Mouse (Mus musculus): Measurements from ENCODE around the gene Lsg1.
A peak's percentile ranks its signal among the peaks of the same experiment; 100 is the strongest.

The Lsg1 gene

DNA sequence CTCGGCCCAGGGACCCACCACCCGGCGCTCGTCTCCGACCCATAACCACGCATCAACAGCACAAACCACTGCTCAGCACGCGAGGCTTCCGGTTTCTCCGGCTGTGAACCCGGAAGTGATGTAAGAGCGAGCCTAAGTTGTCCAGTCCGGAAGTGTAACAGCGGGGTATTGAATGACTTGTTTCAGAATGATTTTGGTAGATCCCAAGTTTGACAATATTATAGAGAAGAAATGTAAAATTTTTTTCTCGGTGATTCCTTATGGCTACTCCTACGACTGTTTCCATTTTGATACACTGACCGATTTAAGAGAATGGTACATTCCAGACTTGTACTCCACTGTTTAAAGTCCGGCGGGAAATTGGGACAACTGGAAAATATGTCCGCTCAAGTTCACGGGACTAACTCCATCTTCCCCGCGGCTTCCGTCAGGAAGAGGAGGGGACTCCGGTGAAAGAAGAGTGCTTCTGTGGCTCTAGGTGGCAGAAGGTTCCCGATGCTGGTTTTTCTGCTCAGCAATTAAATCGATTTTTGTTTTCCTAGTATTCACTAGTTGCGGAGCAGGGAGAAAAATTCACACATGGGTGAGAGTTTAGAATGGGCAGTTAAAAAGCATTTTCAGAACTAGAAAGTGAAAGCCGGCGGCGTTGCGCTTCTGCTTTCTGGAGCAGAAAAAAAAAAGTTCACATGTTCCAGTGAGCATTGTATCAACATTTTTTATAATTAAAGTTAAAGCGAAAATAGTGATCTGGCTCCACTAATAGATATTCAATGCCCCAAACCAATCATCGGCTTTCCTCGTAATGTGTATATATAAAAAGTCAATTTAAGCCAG, at the start of gene Lsg1:
Gene Lsg1, minus strand, starts transcription at position 99 of the 834 bp plus-strand sequence.
- peak; percentile 90 for DNase-seq (ENCODE audit: extremely low spot score)

DNA sequence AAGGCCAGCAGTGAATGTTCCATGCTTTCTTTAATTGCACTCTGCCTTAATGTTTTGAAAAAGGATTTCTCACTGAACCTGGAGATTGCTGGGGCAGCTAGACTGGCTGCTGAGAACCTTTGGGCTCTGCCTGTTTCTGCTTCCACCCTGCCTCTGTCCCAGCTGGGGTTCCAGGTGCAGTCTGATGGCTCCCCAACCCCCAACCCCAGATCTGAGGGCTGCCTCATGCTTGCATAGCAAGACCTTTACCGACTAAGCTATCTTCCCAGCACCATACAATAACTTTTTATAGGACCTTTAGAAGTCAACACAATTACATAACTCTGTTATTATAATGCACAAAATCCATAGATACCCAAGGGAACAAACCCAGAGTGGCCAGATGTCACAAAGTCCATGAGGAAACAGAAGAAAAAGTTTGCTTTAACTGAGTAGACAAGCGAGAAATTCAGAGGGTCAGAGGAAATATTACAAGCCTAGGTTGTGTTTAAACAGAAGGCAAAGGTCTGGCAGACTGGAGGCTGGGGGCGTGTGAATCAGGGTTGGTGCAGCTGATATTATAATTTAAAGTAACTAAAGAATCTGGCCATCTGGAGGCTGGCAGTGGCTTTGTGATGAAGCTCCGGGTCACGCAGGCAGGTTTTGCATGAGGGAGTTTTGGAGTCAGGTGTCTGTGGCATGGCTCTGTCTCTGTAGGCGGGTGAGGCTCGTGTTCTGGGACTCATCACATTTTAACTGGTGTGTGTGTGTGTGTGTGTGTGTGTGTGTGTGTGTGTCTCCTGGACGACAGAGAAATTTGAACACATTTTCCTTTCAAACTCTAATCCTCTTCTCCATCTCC, 46.7 kb upstream of the Lsg1 start:
- DNase-seq (ENCODE audit: extremely low spot score), result no peak

DNA sequence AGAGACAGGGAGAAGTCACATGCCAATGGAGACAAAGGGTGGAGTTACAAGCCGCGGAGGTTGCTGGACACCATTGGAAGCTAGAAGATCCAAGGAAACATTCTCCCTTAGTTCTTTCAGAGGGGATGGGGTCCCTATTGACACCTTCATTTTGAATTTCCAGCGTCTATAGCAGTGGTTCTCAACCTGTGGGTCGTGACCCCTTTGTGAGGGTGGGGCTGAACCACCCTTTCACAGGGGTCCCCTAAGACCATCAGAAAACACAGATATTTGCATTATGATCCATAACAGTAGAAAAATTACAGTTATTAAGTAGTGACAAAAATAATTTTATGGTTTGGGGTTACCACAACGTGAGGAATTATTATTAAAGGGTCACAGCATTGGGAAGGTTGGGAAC, 42.1 kb upstream of the Lsg1 start:
- no peak for DNase-seq (ENCODE audit: extremely low spot score)

DNA sequence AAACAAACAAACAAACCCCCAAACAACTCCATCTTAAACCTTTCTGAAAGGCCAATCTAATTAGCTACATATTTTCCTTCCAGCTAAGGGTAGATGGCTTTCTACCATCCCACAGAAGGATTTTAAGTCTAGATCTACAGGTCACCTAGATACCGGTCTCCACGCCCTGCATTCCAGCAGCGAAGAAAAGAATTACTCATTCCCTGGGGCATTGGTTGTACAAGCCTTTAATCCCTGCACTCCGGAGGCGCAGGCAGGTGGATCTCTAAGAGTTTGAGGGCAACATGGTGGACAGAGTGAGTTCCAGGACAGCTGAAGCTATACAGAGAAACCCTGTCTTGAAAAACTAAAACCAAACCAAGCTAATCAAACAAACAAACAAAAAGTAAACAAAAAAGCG, 41.0 kb upstream of the Lsg1 start:
- no peak for DNase-seq (ENCODE audit: extremely low spot score)

DNA sequence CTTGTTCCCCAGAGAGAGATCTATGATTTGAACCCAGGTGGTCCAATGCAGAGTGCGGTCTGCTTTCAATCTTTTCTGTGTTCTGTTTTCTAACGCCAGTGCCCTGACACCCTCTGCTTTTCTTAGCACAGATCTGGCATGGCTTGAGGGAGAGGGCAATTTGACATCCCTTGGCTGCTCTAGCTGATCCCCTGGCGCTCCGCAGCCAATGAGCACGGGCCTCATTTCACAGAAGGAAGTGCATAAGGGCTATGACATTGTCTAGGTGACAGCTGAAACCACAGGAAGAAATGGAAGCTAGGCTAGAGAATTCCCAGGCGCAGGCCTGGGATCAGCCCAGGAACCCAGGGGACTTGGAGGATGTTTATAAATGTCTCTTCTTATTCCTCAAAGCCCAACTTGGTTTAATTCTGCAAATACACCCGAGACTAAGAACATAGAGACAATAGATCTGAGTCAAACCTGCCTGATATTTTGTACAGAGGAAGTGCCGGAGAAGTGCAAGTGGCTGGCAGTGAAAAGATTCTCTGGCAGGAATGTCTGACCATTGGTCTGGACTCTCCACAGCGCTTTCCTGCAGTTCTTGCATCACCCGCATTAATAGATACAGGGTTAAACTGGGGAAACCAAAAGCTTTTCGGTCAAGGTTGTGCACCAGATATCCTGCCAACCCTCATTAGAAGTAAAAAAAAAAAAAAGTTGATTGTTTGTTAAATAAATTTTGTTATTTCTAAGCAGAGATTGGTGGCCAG, 40.4 kb upstream of the Lsg1 start:
- DNase-seq (ENCODE audit: extremely low spot score), result no peak

DNA sequence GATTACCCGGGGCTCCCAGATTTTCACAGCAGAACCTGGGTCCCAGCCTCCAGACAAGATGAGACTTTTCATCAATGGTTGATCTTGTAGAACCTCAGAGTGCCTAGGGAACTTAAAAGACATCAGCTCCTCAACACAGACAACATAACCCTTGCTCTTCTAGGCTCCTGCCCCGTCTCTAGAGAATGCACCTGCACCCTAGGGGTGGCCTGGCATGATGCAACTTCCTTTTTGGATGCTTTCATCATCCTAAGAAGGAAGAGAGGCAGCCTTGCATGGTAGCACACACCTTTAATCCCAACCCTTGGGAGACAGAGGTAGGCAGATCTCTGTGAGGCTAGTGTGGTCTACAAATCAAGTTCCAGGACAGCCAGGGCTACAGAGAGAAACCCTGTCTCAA, 37.2 kb upstream of the Lsg1 start:
- DNase-seq (ENCODE audit: extremely low spot score), result no peak

DNA sequence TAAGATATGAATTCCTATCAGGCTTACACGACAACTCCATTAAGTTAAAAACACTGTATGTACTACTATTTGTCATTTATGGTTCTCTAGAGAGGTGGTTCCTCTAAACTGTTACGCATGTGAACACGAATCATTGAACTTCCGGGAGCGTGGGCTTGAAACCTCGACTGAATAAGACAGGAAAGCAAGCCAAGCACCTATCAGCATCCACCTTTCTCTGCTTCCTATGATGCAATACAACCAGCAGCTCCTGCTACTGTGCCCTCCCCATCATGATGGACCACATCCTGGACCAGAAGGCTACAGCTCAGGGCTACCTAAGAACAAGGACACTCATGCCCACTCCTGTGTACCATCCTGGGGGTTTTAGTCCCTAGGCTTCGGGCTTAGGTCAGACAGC, 36.3 kb upstream of the Lsg1 start:
- DNase-seq (ENCODE audit: extremely low spot score), result no peak

DNA sequence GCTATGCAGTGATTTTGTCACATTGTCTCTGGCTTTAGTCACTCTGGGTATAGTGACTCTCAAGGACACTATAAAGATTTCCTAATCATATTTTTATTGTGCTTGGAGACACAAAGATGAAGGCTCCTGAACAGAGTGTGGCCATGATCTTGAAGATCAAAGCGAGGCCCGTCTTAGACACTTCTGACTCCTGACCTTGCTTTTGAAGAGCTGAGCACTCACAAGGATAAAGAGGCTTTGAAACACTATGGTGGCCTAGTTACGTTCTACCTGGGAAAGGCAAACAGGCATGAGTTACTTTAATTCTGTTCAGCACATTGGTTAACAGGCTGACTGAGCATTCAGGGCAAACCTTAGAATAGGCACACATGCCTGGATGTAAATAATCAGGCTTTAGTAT, 28.9 kb upstream of the Lsg1 start:
- DNase-seq (ENCODE audit: extremely low spot score), result no peak

DNA sequence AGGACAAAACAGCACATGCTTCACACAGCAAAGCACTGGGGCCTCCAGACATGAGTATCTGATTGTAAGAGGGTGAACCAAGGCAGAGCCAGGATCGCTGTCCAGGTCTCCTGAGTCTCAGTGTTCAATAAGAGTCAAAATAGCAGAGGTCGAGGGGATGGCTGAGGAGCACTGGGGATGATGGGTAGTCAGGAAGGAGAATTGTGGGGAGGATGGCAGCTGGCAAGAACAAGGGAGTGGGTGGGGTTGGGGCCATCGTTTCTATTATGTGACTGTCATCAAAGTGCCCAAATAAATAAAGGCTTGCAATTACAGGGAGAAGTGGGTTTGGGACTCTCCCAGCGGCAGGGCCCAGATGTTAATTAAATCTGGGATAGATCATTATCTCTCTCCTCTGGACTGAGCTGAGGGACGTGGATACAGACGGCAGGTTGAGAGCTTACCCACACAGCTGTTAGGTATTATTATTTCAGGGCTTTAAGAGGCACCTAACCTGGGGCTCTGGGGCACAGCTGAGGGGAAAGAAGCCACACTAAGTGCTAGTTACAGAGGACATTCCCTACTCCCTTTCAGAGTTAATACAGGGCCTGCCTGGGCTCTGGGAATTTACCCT, 27.4 kb upstream of the Lsg1 start:
- no peak for DNase-seq (ENCODE audit: extremely low spot score)

DNA sequence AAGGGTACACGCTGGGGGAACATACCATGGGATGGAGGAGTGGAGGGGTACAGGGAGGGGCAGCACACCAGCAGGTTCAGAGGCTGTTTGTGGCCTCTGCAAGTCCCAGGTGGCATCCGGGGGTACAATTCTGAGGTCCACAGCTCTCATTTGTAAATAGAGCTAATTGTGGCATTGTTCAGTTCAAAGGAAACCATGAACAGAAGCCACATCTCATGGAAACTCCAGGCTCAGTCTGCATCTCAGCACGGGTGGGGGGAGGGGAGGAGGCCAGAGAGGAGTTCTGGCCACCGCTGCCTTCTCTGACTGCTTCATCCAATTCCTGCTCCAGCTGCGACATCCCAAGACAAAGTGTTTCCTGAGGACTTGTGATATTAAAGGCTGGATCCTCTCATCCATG, 26.7 kb upstream of the Lsg1 start:
- no peak for DNase-seq (ENCODE audit: extremely low spot score)

DNA sequence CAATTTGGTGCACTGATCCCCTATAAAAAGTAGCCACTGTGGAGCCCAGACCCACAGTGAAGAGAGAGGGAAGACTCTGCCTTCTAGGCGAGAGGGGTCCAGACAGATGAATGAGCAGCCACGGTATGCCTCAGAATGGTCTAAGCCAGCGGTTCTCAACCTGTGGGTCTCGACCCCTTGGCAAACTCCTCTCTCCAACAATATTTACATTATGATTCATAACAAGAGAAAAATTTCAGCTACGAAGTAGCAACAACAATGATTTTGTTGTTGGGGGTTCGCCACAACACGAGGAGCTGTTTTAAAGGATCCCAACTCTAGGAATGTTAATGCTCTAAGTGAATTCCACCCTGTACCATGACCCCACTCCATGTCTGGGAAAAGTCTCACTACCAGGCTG, 25.7 kb upstream of the Lsg1 start:
- DNase-seq (ENCODE audit: extremely low spot score), result no peak

DNA sequence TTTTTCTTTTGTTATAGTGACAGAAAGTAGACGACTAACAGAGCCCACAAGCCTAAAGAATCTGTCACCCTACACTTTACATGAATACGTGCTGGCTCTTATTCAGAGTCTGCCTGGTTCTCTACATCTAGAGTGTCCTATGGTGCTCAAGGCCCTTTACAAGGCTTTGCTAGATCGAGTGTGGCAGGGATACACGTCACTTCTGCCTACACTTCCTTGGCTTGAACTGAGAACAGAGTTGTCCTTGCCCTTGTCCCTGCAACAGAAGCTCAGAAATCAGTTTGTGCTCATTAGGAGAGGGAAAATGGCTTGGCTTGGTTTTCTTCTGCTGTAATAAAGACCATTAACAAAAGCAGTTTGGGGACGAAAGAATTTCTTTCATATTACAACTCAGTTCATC, 23.9 kb upstream of the Lsg1 start:
- no peak for DNase-seq (ENCODE audit: extremely low spot score)

DNA sequence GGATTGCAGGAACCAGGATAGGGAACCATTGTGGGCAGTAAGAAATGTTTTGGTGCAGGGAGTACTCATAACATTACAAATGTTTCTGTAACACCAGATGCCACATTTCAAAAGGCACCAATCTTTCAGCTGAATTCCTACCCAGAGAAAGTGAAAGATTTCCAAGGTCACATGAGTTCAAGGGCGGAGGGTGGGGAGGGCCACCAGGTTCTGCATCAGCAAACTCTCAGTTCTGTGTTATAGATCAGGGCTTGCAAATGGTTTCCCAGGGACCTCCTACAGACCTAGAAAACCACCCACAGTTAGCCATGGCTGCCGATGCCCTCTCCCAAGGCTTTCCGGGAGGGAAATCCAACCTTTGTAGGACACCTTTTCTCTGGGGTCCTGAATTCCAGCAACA, 20.5 kb upstream of the Lsg1 start:
- DNase-seq (ENCODE audit: extremely low spot score), result no peak

DNA sequence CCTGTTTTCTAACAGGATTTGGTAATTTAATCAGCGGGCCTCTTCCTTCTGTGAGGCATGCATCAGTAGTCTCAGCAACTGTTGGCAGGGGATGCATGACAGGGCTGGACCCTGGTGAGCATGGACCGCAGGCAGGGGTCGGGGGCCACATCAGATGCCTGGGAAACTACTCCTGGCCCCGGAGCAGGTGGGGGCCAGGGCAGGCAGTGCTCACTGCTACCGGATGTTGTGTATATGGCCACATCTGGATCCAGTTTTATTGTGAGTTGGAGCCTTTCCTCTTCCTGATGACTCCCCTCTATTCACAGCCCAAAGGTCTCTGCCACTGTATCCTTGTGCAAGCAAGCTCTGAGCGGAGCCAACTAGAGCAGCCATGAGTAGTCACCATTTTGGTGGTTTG, 18.1 kb upstream of the Lsg1 start:
- DNase-seq (ENCODE audit: extremely low spot score), result no peak

DNA sequence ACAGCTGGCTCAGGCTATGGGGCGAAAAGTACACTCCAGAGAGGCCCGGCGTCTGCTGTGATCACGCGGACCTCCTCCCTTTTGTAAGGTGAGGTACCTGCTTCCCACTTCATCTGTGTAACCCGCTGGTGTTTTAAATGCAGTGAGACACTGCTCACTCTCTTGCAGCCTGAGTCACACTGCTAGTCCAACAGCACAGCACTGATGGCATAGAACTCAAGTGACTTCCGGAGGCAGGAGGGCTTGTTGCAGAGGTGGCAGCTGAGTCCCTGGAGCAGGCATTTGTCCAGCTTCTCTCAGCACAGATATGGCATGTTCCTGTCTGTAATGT, 17.4 kb upstream of the Lsg1 start:
- DNase-seq (ENCODE audit: extremely low spot score), result no peak

DNA sequence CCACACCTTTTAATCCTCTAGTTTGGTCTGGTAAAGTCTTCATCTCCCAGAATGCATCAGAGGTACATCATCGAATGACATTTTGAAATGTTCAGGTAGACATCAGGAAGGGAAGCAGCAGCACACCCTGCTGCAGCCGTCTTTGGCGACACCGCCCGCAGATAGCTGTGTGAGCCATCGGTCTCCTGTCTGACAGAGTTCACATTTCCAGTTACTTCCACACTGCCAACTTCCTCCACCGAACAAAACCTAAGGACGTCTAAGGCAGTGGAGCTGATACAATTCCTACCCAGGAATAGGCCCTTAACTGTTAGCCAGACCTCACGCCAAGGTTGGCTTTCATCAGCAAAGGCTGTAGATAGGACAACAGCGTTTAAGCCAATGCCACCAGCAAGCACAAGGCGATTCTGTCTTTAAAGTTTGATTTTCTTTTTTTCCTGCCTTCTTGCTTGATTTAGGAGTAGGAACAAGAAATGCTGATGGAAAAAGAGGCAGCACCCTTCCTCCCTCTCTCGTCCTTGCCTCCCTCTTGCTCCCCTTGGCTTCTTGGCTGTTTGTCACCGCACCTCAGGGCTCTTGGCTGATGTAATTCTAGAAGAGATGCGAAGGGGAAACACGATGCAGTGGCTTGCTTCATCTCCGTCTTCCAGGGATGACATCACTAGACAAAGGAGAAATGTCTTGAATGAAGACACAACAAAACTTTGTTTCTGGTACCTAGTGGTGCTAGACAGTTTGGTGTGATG, 16.8 kb upstream of the Lsg1 start:
- no peak for DNase-seq (ENCODE audit: extremely low spot score)

DNA sequence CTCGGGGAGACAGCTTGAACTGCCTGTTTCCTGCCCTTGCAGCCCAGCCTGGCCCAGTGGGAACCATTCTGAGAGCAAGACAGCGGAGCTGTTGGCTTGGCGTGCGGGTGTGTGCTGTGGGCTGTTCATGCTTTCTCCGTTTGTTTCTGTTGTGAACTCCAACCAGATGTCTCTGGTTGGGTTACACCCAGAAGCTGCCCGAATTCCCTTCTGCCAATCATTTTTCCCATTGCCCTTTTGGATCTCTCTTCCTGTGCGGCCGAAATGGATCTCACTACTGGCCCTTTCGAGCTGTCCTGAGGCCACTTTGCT, 16.1 kb upstream of the Lsg1 start:
- no peak for DNase-seq (ENCODE audit: extremely low spot score)

DNA sequence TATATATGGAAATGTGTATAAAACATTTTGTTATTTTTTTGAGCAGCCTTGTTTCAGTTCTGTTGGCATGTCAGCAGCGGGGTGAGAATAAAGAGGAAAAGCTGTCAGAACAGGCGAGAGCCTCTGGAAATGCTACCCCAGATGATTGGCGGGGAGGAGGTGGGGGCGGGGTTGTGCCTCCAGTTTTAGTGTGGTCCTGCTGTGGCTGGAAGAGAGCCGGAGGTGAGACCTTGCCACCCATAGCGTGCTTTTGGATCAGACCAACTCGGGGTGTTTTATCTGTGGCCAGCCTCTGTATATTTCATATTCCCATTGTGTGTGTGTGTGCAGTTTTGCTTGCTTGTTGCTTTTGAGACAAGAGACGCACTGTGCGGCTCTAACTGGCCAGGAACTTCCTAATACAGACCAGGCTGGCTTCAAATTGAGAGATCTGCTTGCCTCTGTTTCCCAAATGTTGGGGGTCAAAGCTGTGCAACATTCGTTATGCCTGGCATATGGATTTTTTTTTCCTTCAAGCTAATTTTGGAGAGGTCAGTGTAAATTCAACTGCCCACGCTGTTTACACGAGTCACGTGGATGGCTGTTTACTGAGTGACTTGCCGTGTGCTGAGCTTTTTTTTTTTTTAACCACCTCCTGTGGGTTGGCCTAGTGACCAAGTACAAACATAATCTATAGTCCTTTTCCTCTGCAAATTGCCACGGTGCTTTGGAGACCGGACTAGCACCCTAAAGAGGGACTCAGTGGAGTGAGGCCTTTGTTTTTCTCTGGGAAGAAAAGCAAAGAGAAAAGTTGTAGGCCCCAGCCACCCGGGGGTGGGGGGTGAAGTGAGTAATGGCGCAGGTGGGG, 15.5 kb upstream of the Lsg1 start:
- peak; percentile 26 for DNase-seq (ENCODE audit: extremely low spot score)

DNA sequence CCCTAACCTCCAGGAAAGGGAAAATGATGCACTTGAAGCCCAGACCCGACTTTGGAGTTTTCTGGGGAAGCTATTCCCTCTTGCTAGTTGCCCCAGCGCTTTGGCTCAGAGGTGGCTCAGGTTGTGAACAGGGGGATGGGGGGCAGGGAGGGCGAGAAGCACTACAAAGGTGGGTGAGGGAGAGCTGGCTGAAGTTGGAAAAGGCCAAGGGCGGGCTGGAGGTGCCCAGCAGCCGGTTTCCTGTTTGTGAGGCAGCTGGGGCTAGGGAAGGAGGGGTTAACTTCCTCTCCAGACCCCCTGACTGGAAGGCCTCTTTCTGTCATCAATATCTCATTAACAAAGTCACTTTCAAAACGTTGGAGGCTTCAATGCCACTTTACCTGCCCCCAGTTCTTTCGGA, 14.6 kb upstream of the Lsg1 start:
- DNase-seq (ENCODE audit: extremely low spot score), result peak; percentile 43

DNA sequence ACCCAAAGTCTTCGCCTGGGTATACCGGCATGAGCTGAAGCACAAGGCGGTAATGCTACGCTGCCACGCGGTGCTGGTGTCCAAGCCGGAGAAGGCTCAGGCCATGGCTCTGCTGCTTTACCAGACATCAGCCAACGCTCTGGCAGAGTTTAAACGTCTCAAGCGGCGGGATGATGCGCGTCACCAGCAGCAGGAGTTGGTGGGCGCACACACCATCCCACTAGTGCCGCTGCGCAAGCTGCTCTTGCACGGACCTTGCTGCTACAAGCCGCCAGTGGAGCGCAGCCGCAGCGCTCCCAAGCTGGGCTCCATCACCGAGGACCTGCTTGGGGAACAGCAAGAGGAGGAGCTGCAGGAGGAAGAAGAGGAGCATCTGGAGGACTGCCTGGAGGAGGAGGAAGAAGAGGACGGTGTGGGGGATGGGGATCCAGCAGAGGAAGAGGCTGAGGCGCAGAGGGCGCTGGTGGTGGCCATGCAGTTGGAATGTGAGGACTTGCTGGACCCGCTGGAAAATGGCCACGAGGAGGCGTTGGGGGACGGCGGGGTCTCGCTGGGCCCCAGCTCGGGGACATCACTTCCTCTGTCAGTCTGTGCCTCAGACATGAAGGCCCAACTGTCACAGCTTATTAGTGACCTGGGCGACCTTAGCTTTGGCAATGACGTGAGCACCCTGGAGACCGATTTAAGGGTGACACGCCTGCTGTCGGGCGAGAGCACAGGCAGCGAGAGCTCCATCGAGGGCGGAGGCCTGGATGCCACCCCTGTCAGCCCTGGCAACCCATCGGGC, 13.8 kb upstream of the Lsg1 start:
- peak; percentile 80 for DNase-seq (ENCODE audit: extremely low spot score)

Data from embryo, embryonic 9.5 days (tissue).